Mouse (Mus musculus): ENCODE results near the gene Vwa5a. TPM values are rescaled to one million over a fixed set of nuclear protein-coding genes. Genes with fewer than 3 reads are reported as not detected.

Vwa5a gene
- total RNA-seq (2023): 10 to 100 TPM; 20.1 to 32.2 TPM

GRCm38 (mm10) chr9:38718102-38718501 is at the start of gene Vwa5a:
Gene Vwa5a, plus strand, starts transcription at chr9:38718268.

GRCm38 (mm10) chr9:38674501-38674900 is 43.6 kb upstream of the Vwa5a start, which contains the start of gene Olfr918:
Gene Olfr918, minus strand, starts transcription at chr9:38674601.

GRCm38 (mm10) chr9:38751999-38752398 is 33.9 kb downstream of the Vwa5a start, which contains the start of gene Olfr920:
Gene Olfr920, plus strand, starts transcription at chr9:38752299.

GRCm38 (mm10) chr9:38772768-38773167 is 54.7 kb downstream of the Vwa5a start, which contains the start of gene Olfr921:
Gene Olfr921, plus strand, starts transcription at chr9:38773068.

Other genes with a start within 250 kb of the Vwa5a start
- under 1 TPM in 1 of 2 experiments, not detected in 1; 0.09 TPM for gene Olfr905, start 247.2 kb upstream of the Vwa5a start, total RNA-seq (2023)
- not detected for gene Olfr906, start 231.2 kb upstream of the Vwa5a start, total RNA-seq (2023)
- gene Olfr907, start 222.5 kb upstream of the Vwa5a start, total RNA-seq (2023): not detected
- gene Olfr911-ps1, start 196.7 kb upstream of the Vwa5a start, total RNA-seq (2023): not detected
- gene Olfr910, start 180.4 kb upstream of the Vwa5a start, total RNA-seq (2023): not detected
- gene Olfr912, start 138.1 kb upstream of the Vwa5a start, total RNA-seq (2023): not detected
- not detected for gene Olfr913, start 125.5 kb upstream of the Vwa5a start, total RNA-seq (2023)
- gene Olfr914, start 113.2 kb upstream of the Vwa5a start, total RNA-seq (2023): not detected
- gene Olfr916, start 58.4 kb upstream of the Vwa5a start, total RNA-seq (2023): not detected
- not detected for gene Olfr917, start 52.4 kb upstream of the Vwa5a start, total RNA-seq (2023)
- not detected for gene Olfr918, start 43.7 kb upstream of the Vwa5a start, total RNA-seq (2023)
- not detected for gene Olfr919, start 14.6 kb upstream of the Vwa5a start, total RNA-seq (2023)
- under 1 TPM; 0.07 to 0.18 TPM for gene Olfr920, start 34.0 kb downstream of the Vwa5a start, total RNA-seq (2023)
- not detected for gene Olfr921, start 54.8 kb downstream of the Vwa5a start, total RNA-seq (2023)
- not detected for gene Olfr922, start 96.3 kb downstream of the Vwa5a start, total RNA-seq (2023)
- gene Olfr923, start 108.3 kb downstream of the Vwa5a start, total RNA-seq (2023): not detected
- gene Olfr924, start 126.2 kb downstream of the Vwa5a start, total RNA-seq (2023): not detected
- not detected for gene Olfr26, start 136.8 kb downstream of the Vwa5a start, total RNA-seq (2023)
- gene Olfr926, start 158.9 kb downstream of the Vwa5a start, total RNA-seq (2023): not detected
- not detected for gene Olfr930, start 211.5 kb downstream of the Vwa5a start, total RNA-seq (2023)